Mouse (Mus musculus) thymus, postnatal 0 days (tissue): Measurements from ENCODE around the gene Dmd. TPM values are rescaled to one million over a fixed set of nuclear protein-coding genes. Genes with fewer than 3 reads are reported as not detected.

Source experiments
- DNase-seq: peaks from one replicate; pipeline ENCODE4 v3.0.0-alpha.2; 2015; ENCODE audit warnings: low spot score
- polyA plus RNA-seq: library from polyadenylated mRNA; unstranded; fragments of >200 nt; fragmentation: Nextera tagmentation; extraction: Ambion mirVana; gene quantifications from 2 replicates; pipeline ENCODE4 v1.2.1, GENCODE M21; 2015

Gene Dmd
- polyA plus RNA-seq, 1 experiment from 2014 or later = 1.8 TPM

GRCm38 (mm10) chrX:85048141-85049110 lies 2099.8 kb downstream of the Dmd start:
- DNase-seq = peak; percentile 12

GRCm38 (mm10) chrX:85049593-85049992 lies 2100.9 kb downstream of the Dmd start:
- no peak for DNase-seq

- no peak for DNase-seq
Measured at GRCm38 (mm10) chrX:85073602-85074001, 2124.9 kb downstream of the Dmd start.

- no peak for DNase-seq
Measured at GRCm38 (mm10) chrX:85076845-85077244, 2128.2 kb downstream of the Dmd start.

GRCm38 (mm10) chrX:85077605-85078004 lies 2128.9 kb downstream of the Dmd start:
- DNase-seq = no peak

- DNase-seq = no peak
Measured at GRCm38 (mm10) chrX:85079174-85079573, 2130.5 kb downstream of the Dmd start.

DNA sequence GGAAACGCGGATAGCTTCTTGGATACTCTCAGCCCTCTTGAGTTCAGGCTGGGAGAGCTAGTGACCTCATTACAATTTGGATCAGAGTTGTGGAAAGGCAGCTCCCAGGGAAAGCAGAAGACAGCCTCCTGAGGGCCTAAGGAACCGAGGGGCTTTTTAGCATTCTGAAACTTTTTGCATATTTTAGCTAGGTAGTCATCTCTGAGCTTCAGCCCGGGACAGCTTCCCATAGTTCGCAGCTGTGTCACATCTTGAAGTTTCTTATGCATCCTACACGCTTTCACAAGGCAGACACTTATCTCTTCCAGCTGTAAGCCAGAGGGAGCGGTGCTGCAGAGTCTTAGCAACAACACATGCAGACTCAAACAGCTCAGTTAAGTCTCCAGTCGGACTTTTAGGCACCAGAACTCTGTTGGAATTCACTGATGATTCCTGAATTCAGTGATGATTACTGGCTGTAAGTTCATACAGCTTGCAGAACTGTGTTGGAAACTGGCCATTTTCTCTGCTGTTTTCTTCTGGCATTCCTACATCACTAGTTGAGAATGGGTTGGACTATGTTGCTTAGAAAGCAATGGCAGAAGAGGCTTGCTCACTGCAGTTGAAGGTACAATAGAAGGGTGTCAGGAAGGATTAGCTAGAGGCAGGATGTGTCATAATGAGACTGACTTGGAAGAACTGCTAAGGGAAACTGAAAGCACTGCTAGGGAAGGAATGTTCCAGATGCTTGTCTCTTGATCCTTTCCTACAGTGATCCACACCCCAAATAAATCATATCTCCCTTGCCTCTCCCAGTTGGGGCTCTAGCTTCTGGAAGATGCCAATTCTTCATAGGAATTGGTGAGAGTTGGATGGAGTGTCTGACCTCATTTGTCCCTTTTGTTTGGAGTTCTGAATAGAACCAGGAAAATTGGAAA lies 2135.8 kb downstream of the Dmd start:
- no peak for DNase-seq

GRCm38 (mm10) chrX:85089506-85089905 lies 2140.8 kb downstream of the Dmd start:
- DNase-seq = no peak

GRCm38 (mm10) chrX:85093354-85093753 lies 2144.7 kb downstream of the Dmd start:
- no peak for DNase-seq

- DNase-seq = no peak
Measured at GRCm38 (mm10) chrX:85098691-85099090, 2150.0 kb downstream of the Dmd start.

- no peak for DNase-seq
Measured at GRCm38 (mm10) chrX:85112418-85112817, 2163.7 kb downstream of the Dmd start.

- DNase-seq = no peak
Measured at GRCm38 (mm10) chrX:85132706-85133105, 2184.0 kb downstream of the Dmd start.

GRCm38 (mm10) chrX:85137293-85137692 lies 2188.6 kb downstream of the Dmd start:
- DNase-seq = no peak

DNA sequence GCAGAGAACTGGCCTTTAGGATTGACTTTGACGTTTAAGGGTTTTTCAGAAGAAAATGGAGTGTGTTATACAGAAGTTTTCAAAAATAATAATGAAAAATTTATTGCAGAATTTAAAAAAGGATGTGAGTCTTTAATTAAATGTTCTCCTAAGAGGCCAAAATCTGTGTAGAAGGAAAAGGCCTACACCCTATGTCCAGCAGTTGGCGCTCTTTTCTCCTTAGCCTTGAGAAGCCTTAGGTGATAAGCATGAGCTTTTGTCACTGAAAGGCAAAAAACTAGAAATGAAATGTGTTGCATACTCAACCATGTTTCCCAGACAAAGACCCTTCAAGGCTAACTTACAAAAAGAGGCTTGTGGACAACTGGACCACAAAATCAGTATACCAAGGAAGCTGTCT lies 2222.6 kb downstream of the Dmd start:
- peak; percentile 3 for DNase-seq

GRCm38 (mm10) chrX:85187565-85187964 lies 2238.9 kb downstream of the Dmd start:
- DNase-seq = no peak

DNA sequence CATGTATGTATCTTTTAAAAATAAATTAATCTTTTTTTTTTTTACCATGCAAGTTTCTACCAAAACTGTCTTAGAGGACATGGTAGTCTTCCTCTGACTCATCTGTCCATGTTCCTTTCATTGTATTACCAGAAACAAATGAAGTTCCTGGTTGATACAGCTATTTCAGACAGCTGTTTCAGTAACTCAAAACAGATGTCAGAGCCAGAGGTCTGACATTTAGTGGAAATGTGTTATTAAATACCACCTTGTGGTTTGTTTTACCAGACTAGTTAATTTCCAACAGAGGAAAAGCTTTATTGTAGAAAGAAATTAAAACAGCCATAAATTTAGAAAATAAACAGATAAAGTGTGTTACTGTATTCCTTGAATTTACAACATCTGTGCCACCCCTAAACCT lies 2245.2 kb downstream of the Dmd start:
- DNase-seq = no peak

DNA sequence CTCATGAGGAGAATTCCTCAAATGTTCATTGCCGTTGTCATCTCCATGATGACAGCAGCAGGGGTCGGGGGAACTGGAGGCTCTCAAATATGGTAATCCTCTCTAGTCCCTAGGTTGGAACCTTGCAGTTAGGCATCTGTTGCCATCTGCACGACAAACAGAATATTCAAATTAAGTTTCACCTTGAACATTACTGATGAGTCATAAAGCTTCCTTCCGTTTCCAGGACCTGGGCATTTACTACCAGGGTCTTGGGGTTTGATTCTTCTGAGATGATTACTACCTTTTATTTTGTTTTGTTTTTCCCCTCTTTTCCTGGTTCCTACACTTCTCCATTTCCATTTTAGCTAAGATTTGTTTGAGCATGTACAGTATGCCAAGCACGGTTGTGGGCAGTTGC lies 2249.0 kb downstream of the Dmd start:
- DNase-seq = no peak

GRCm38 (mm10) chrX:85199398-85199797 lies 2250.7 kb downstream of the Dmd start:
- DNase-seq = no peak

- no peak for DNase-seq
Measured at GRCm38 (mm10) chrX:85207001-85207400, 2258.3 kb downstream of the Dmd start.

GRCm38 (mm10) chrX:85226883-85227282 lies 2278.2 kb downstream of the Dmd start:
- peak; percentile 20 for DNase-seq

GRCm38 (mm10) chrX:85249379-85249778 lies 2300.7 kb downstream of the Dmd start, which contains the start of gene Fthl17a:
Fthl17a (plus strand) TSS chrX:85249679.
- DNase-seq = no peak
